Mouse (Mus musculus) lung, postnatal 14 days (tissue): Measurements from ENCODE around the gene Slc13a2.

Experiments used
- DNase-seq: peaks from one replicate; pipeline ENCODE4 v3.0.0; 2021

Gene Slc13a2

GRCm38 (mm10) chr11:78431176-78431575, 9.2 kb upstream of the Slc13a2 start:
- DNase-seq: no peak

- DNase-seq: no peak
Observed at GRCm38 (mm10) chr11:78430195-78430878, 8.3 kb upstream of the Slc13a2 start.

GRCm38 (mm10) chr11:78428309-78428708, 6.3 kb upstream of the Slc13a2 start:
- no peak for DNase-seq

GRCm38 (mm10) chr11:78427655-78428054, 5.6 kb upstream of the Slc13a2 start:
- no peak for DNase-seq

DNA sequence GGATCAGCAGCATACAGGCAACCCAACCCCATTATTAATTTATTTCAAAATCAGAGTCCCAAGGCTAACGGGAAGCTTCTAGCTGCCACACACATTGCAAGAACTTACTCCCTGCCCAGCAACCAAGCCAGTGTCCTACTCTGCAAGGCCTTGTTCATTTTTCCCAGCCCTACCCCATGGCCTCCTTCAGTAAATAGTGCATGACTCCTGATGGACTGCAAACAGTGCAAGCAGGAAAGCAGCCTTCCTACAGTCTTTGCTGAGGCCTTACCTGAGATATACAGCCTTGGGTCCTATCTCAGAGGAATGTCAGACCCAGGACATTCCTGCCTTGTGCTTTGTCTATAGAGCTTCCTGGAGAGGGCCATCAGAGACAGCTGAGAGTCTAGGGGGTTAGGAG, 3.6 kb upstream of the Slc13a2 start:
- no peak for DNase-seq

- peak; percentile 34 for DNase-seq
Observed at GRCm38 (mm10) chr11:78424352-78424751, 2.3 kb upstream of the Slc13a2 start.

GRCm38 (mm10) chr11:78421201-78422009, 612 bp downstream of the Slc13a2 start:
- DNase-seq: no peak

- no peak for DNase-seq
Observed at GRCm38 (mm10) chr11:78420263-78420889, 1.6 kb downstream of the Slc13a2 start.

DNA sequence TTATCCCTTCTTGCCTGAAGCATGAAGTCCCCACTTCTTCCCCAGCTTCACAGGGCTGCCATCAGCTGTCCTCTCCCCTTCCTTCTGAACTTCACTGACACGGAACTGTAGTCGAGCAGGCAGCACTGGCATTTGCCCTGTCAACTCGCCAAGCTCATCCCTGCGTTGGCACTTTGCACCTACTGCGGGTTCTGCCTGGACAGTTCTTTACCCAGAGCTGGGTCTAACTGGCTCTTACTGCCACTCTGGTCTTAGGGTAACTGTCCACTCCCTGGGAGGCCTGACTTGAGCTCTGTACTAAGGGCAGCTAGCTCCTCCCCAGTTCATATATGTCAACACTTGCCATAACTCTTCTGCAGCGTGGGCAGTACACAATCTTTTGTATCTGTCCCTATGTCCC, 5.2 kb downstream of the Slc13a2 start:
- DNase-seq: no peak

DNA sequence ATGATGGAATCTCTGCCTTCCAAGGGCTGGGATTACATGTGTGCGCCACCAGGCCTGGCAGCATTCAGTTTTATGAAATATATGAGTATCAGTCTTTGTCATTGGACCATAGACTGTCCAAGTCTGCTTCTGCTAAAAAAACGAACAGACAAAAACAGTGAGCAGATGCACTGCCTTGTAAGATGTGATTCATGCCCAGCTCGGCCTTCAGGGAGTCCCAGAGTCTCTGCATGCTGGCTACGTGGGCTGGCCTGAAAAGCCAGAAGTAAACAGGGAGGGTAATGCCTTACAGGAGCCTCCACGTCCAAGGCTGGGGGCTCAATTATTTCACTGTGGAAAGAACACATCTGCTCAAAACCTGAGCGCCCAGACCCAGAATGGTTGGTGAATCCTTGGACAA, 9.2 kb downstream of the Slc13a2 start:
- no peak for DNase-seq

DNA sequence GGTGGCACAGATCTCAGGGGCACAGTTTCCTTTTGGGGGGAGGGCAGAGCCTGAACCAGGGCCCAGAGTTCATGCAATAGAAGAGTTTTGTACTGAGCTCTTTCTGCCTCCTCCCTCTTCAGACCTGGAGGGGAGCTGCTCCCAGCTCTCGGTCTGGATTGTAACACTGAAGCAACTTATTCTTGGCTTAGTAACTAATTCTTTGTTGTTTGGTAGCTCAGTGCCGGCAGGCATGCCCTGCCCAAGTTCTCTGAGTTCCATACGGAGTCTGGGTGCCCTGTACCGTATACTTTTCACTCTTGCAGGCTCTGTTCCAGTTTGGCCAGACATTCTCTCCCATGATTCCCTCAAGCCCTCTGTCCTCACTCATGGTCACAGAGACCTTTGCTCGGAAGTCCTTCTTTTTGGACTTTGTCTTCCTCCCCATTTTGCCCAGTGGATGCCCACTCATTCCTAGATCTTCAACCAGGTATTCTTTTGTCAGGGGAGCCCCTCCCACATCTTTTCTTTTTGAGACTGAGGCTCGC, 9.6 kb downstream of the Slc13a2 start:
- no peak for DNase-seq

- no peak for DNase-seq
Observed at GRCm38 (mm10) chr11:78411606-78412323, 10.3 kb downstream of the Slc13a2 start.

DNA sequence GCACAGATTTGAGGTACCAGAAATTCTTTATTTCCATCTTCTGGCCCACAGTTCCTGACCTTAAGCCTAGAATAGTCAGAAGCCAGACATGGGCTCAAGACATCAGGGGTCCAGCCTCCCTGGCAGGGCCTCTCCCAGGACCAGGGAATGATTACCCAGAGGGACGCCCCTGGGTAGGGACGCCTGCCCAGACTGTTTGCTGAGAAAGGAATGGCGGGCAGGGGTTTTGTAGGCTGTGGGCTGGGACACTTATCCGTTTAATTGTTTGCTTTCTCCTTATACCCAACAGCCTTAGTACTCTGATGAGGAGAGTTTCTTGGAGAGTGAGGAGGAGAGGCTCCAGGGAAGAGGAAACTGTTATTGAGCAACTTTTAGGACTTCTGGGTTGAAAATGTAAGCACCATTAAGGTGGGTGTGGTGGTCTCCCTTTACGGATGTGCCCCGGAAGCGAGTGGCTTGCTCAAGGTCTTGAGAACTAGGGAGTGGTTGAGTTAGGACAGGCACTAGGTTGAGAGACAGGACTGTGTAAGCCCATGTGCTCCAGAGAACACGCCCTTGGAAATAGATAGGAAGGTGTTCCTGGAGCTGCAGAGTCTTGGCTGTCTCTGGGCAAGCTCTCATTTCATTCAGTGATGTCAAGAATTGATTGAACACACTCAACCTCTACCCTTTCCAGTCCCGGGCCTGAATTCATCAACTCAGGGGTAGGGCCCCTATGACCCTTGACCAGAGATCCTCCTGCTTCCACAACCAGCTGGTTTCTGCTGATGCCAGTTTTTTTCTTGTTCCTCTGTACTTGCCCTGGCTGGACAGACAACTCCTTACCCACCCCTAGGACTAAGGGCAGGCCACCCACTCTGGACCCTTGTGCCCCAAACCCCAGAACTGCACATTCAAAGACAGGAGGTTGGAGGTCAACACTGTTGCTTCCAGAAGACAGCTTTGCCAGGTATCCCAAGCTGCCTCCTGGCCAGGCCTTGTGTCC, 13.5 kb downstream of the Slc13a2 start:
- peak; percentile 30 for DNase-seq

GRCm38 (mm10) chr11:78402062-78402461, 20.0 kb downstream of the Slc13a2 start:
- no peak for DNase-seq

GRCm38 (mm10) chr11:78401469-78401868, 20.5 kb downstream of the Slc13a2 start:
- DNase-seq: no peak

DNA sequence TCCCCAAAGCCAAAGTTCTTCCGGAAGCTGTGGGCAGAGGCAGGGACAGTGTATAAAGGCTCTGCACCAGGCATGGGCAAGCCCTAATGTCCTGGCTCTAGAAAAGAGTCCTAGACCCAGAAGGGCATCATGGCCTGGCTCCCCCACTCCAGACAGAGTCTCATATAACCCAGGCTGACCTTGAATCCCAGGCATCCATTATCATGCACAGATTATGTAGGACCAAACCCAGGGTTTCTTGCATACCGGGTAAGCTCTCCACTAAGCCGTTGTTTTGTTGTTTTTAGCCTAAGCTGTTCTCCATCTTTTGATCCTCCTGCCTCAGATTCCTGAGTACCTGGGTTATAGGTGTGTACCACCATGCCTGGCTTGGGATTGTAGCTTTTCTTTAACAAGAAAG, 21.1 kb downstream of the Slc13a2 start:
- DNase-seq: no peak

GRCm38 (mm10) chr11:78399680-78400079, 22.3 kb downstream of the Slc13a2 start:
- DNase-seq: peak; percentile 84

DNA sequence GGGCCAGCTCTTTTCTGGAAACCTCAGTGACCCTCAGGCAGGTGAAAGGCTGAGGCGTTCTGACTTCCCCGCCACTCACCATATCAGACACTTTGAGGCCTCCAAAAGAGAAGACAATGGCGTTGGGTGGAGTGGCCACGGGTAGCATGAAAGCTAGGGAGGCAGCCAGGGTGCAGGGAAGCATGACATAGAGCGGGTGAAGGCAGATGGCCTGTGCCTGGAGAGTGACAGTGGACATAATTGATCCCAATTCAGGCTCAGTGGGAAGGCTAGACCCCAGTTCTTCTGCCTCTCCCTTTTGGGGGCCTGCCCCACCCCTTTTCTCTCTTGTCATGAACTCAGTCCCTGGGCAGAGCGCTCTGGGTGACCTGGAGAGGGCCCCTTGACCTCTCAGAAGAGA, 23.8 kb downstream of the Slc13a2 start:
- DNase-seq: no peak

DNA sequence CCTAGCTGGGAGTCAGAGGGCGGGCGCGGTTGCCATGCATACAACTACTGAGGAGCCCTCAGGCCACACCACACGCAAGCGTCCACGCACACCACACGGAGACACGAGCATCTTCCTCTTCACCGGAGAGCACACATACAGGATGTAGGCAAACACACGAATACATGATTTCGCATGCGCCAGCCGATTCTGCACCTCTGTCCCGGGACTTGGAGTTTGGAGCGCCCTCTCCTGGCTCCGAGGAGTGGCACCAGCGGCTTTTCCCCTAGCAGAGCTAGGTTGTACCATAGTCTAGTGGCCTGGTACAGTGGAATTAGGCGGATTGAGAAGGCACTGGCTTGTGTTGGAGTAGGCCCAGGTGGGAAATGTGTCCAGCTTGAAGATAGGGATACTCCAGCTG, 24.6 kb downstream of the Slc13a2 start:
- peak; percentile 80 for DNase-seq

GRCm38 (mm10) chr11:78396950-78397349, 25.1 kb downstream of the Slc13a2 start:
- peak; percentile 21 for DNase-seq

DNA sequence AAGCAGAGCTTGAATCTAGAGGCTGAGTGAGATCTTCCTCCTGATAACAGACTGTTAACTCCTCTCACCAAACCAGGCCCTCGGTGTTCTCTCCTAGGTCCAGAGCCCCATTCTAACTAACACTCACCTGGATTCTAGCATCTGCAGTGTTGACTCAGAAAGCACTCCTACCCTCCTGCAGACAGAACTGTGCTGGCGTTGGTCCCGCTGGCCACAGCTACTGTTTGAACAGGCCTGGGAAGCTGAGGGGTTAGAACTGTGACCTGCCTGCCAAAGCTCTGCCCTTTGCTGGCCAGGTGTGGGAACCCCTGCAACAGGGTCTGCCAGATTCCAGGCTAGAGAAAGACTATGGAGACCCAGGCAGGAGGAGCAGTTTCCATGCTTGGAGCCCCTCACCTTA, 29.3 kb downstream of the Slc13a2 start:
- DNase-seq: peak; percentile 78
